Mouse (Mus musculus): ENCODE results near the gene Pnrc2. TPM values are rescaled to one million over a fixed set of nuclear protein-coding genes. Genes with fewer than 3 reads are reported as not detected.

The Pnrc2 gene
- total and polyA plus RNA-seq, 3 experiments: 48.0 to 76.3 (median 49.8) TPM

GRCm38 (mm10) chr4:135874564-135875535 is 1.2 kb upstream of the Pnrc2 start:
- H3K27ac ChIP-seq (ENCODE audit: control insufficient read depth, low read depth, low read length): peak overlapping the region; percentile 96
- no peaks in the 10 kb centered on the region for H3K9me3 ChIP-seq (replicated peaks; ENCODE audit: insufficient read depth, low read length)
- no peaks in the 10 kb centered on the region for H3K27me3 ChIP-seq (ENCODE audit: control insufficient read depth in 1 of 2, insufficient read depth in 2 of 2, low read length in 2 of 2)
- no peak for TF ChIP-seq ZKSCAN1 (IDR thresholded peaks at IDR 0.05; ENCODE audit: low read depth, low read length)
- TF ChIP-seq SIN3A (IDR thresholded peaks at IDR 0.05; ENCODE audit: low read length): no peak
- peak in 1 of 3 experiments; percentile 3; a peak in 1 of 6 replicates for TF ChIP-seq CTCF (IDR thresholded peaks at IDR 0.05 in 2 of 3, conservative IDR thresholded peaks at IDR 0.05 in 1 of 3; ENCODE audit: control insufficient read depth in 1 of 3, insufficient read depth in 1 of 3, low read depth in 2 of 3, low read length in 3 of 3, poor library complexity in 1 of 3, severe bottlenecking in 1 of 3)
- TF ChIP-seq CHD1 (IDR thresholded peaks at IDR 0.05; ENCODE audit: low read depth, low read length): peak; percentile 60; the same call in 1 of the 2 replicates
- peak overlapping the region; percentile 98 for H3K9ac ChIP-seq (ENCODE audit: control insufficient read depth, low read depth, low read length, poor library complexity, severe bottlenecking)
- peaks cover 15 to 40% of the 10 kb centered on the region in 2 experiments for H3K36me3 ChIP-seq (ENCODE audit: control insufficient read depth in 1 of 2, insufficient read depth in 2 of 2, low read length in 2 of 2)
- peaks cover 20 to 32% of the 10 kb centered on the region in 2 experiments for H3K4me1 ChIP-seq (ENCODE audit: control insufficient read depth in 1 of 2, insufficient read depth in 2 of 2, low read length in 2 of 2)
- H3K79me2 ChIP-seq (ENCODE audit: control insufficient read depth, insufficient read depth, low read length, poor library complexity): peaks cover 29% of the 10 kb centered on the region
- peak overlapping the region; percentile 69 to 79; a peak in 1 of 4 replicates for H3K4me3 ChIP-seq (ENCODE audit: control insufficient read depth in 1 of 2, insufficient read depth in 1 of 2, low read depth in 2 of 2, low read length in 2 of 2)
- DNase-seq (ENCODE audit: low read depth, low spot score): peak; percentile 64

GRCm38 (mm10) chr4:135872589-135873391 is 860 bp downstream of the Pnrc2 start:
- no peak for TF ChIP-seq MAZ (IDR thresholded peaks at IDR 0.05; ENCODE audit: low read depth, low read length)
- peak; percentile 93; the same call in 1 of the 2 replicates for TF ChIP-seq CHD1 (IDR thresholded peaks at IDR 0.05; ENCODE audit: low read depth, low read length)
- no peak; the same call in 1 of the 2 replicates for TF ChIP-seq SMC3 (IDR thresholded peaks at IDR 0.05; ENCODE audit: low read depth, low read length)
- peak; percentile 61 for TF ChIP-seq ZMIZ1 (IDR thresholded peaks at IDR 0.05; ENCODE audit: low read depth, low read length)
- no peak for TF ChIP-seq ETS1 (IDR thresholded peaks at IDR 0.05; ENCODE audit: low read depth, low read length)
- no peak for TF ChIP-seq KAT2A (conservative IDR thresholded peaks at IDR 0.05; ENCODE audit: low read depth, low read length)
- Histone ChIP-seq H3K4me3 (ENCODE audit: control insufficient read depth in 1 of 2, insufficient read depth in 1 of 2, low read depth in 2 of 2, low read length in 2 of 2) (peak overlapping the region; percentile 60 to 92), H3K4me1 (ENCODE audit: control insufficient read depth in 1 of 2, insufficient read depth in 2 of 2, low read length in 2 of 2) (peaks cover 27 to 32% of the 10 kb centered on the region in 2 experiments), H3K27me3 (ENCODE audit: control insufficient read depth in 1 of 2, insufficient read depth in 2 of 2, low read length in 2 of 2) (no peaks in the 10 kb centered on the region), H3K36me3 (ENCODE audit: control insufficient read depth in 1 of 2, insufficient read depth in 2 of 2, low read length in 2 of 2) (peaks cover 20 to 52% of the 10 kb centered on the region in 2 experiments), H3K79me2 (ENCODE audit: control insufficient read depth, insufficient read depth, low read length, poor library complexity) (peaks cover 31% of the 10 kb centered on the region), H3K9me3 (replicated peaks; ENCODE audit: insufficient read depth, low read length) (no peaks in the 10 kb centered on the region), H3K27ac (ENCODE audit: control insufficient read depth, low read depth, low read length) (peak overlapping the region; percentile 99), H3K9ac (ENCODE audit: control insufficient read depth, low read depth, low read length, poor library complexity, severe bottlenecking) (peak overlapping the region; percentile 99)
- no peak for DNase-seq (ENCODE audit: low read depth, low spot score)

GRCm38 (mm10) chr4:135872015-135872414 is 1.6 kb downstream of the Pnrc2 start:
- Histone ChIP-seq H3K36me3 (ENCODE audit: control insufficient read depth in 1 of 2, insufficient read depth in 2 of 2, low read length in 2 of 2) (peaks cover 20 to 53% of the 10 kb centered on the region in 2 experiments), H3K4me1 (ENCODE audit: control insufficient read depth in 1 of 2, insufficient read depth in 2 of 2, low read length in 2 of 2) (peaks cover 23 to 30% of the 10 kb centered on the region in 2 experiments), H3K4me3 (ENCODE audit: control insufficient read depth in 1 of 2, insufficient read depth in 1 of 2, low read depth in 2 of 2, low read length in 2 of 2) (peak overlapping the region; percentile 32 to 60), H3K79me2 (ENCODE audit: control insufficient read depth, insufficient read depth, low read length, poor library complexity) (peaks cover 31% of the 10 kb centered on the region), H3K27ac (ENCODE audit: control insufficient read depth, low read depth, low read length) (peak overlapping the region; percentile 21), H3K9ac (ENCODE audit: control insufficient read depth, low read depth, low read length, poor library complexity, severe bottlenecking) (peak overlapping the region; percentile 99), H3K27me3 (ENCODE audit: control insufficient read depth in 1 of 2, insufficient read depth in 2 of 2, low read length in 2 of 2) (no peaks in the 10 kb centered on the region), H3K9me3 (replicated peaks; ENCODE audit: insufficient read depth, low read length) (no peaks in the 10 kb centered on the region)
- DNase-seq (ENCODE audit: low read depth, low spot score): peak; percentile 42
- TF ChIP-seq MEF2A (IDR thresholded peaks at IDR 0.05; ENCODE audit: extremely low read depth, insufficient replicate concordance, low read depth, low read length, poor library complexity, severe bottlenecking) (no peak), JUND (IDR thresholded peaks at IDR 0.05; ENCODE audit: low read depth, low read length) (no peak), TAL1 (IDR thresholded peaks at IDR 0.05; ENCODE audit: low read length) (no peak), KAT2A (conservative IDR thresholded peaks at IDR 0.05; ENCODE audit: low read depth, low read length) (no peak), POLR2A (IDR thresholded peaks at IDR 0.05; ENCODE audit: control insufficient read depth in 1 of 2, insufficient read depth in 1 of 2, low read depth in 1 of 2, low read length in 2 of 2, poor library complexity in 1 of 2) (0 out of 4 replicates have a peak, but pooled peaks of 1 of the 2 experiments have one; percentile 2), MYB (IDR thresholded peaks at IDR 0.05; ENCODE audit: low read depth, low read length) (no peak), UBTF (IDR thresholded peaks at IDR 0.05; ENCODE audit: borderline replicate concordance, insufficient read depth, low read depth, low read length) (no peak), MYC (IDR thresholded peaks at IDR 0.05; ENCODE audit: low read depth, low read length) (0 out of 2 replicates have a peak, but pooled peaks have one; percentile 12), RAD21 (IDR thresholded peaks at IDR 0.05; ENCODE audit: low read depth, low read length) (no peak), CHD1 (IDR thresholded peaks at IDR 0.05; ENCODE audit: low read depth, low read length) (no peak), MAFK (IDR thresholded peaks at IDR 0.05; ENCODE audit: borderline replicate concordance, low read depth, low read length) (no peak), SMC3 (IDR thresholded peaks at IDR 0.05; ENCODE audit: low read depth, low read length) (0 out of 2 replicates have a peak, but pooled peaks have one; percentile 1), E2F4 (IDR thresholded peaks at IDR 0.05; ENCODE audit: borderline replicate concordance, low read depth, low read length) (no peak), MXI1 (IDR thresholded peaks at IDR 0.05; ENCODE audit: low read depth, low read length) (no peak), CHD2 (IDR thresholded peaks at IDR 0.05; ENCODE audit: low read length) (no peak)

Data from MEL (cell line).